Mouse (Mus musculus): ENCODE data around the gene Snd1. TPM values are rescaled to one million over a fixed set of nuclear protein-coding genes. Genes with fewer than 3 reads are reported as not detected.

Snd1 gene
- polyA plus RNA-seq, 1 experiment from 2014 or later = 113 TPM

DNA sequence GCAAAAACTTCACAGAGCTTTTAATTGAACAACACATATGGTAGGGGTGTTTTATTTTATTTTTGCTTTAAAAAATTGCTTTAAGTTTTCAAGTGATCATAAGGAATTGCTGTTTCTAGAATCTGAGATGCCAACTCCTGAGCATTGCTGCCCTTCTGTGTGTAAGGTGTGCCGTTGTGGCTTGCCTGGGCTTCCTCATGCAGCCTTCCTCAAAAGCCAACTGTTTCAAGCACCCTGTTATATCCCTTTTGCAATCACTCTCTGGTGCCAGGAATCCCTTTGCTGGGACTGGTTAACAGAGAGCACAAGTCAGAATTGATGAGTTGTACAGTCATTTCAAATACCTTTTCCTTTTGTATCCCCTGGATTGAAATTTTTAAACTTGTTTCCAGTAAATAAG lies 120.3 kb downstream of the Snd1 start:
- H3K4me1 ChIP-seq (ENCODE audit: control insufficient read depth, insufficient read depth, low read length) = no peaks in the 10 kb centered on the region
- H3K4me3 ChIP-seq (ENCODE audit: low read depth, low read length) = no peak overlapping the region
- H3K27ac ChIP-seq (ENCODE audit: low read length) = no peak overlapping the region
- no peaks in the 10 kb centered on the region for H3K36me3 ChIP-seq (ENCODE audit: control insufficient read depth, insufficient read depth, low read length)
- no peaks in the 10 kb centered on the region for H3K27me3 ChIP-seq (ENCODE audit: control insufficient read depth, insufficient read depth, low read length)
- H3K4me2 ChIP-seq (replicated peaks; ENCODE audit: low read depth, low read length) = no peak overlapping the region
- no peak overlapping the region for H3K9ac ChIP-seq (replicated peaks; ENCODE audit: low read depth, low read length)
- no peak for ATAC-seq (ENCODE audit: insufficient number of reproducible peaks, insufficient read depth, low FRiP score, low read depth)
- H3K9me3 ChIP-seq (ENCODE audit: control insufficient read depth, low read depth, low read length) = no peaks in the 10 kb centered on the region
- 72% methylated on average over 1 of the region's 1 CpGs for WGBS

DNA sequence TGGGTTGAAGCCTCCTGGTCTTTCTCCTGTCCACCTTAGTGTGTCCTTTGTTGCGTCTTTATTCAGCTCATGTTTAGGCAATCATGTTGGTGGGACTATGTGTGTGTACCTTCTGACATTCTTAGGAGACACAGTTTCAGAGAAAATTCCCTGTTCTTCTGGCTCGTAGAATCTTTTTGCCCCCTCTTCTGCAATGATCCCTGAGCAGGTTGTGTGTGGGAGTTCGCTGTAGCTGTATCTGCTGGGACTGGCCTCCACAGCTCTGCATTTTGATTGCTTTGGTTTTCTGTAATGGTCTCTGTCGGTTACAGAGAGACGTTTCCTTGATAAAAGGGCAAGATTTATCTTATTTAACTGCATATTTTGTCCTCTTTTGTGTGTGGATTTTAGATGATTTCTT lies 122.3 kb downstream of the Snd1 start:
- Histone ChIP-seq H3K27me3 (ENCODE audit: control insufficient read depth, insufficient read depth, low read length) (no peaks in the 10 kb centered on the region), H3K9me3 (ENCODE audit: control insufficient read depth, low read depth, low read length) (no peaks in the 10 kb centered on the region), H3K4me1 (ENCODE audit: control insufficient read depth, insufficient read depth, low read length) (no peaks in the 10 kb centered on the region), H3K36me3 (ENCODE audit: control insufficient read depth, insufficient read depth, low read length) (no peaks in the 10 kb centered on the region), H3K4me2 (replicated peaks; ENCODE audit: low read depth, low read length) (no peak overlapping the region), H3K4me3 (ENCODE audit: low read depth, low read length) (no peak overlapping the region), H3K9ac (replicated peaks; ENCODE audit: low read depth, low read length) (no peak overlapping the region), H3K27ac (ENCODE audit: low read length) (no peak overlapping the region)
- no peak for ATAC-seq (ENCODE audit: insufficient number of reproducible peaks, insufficient read depth, low FRiP score, low read depth)
- 85% methylated on average over 5 of the region's 5 CpGs for WGBS

DNA sequence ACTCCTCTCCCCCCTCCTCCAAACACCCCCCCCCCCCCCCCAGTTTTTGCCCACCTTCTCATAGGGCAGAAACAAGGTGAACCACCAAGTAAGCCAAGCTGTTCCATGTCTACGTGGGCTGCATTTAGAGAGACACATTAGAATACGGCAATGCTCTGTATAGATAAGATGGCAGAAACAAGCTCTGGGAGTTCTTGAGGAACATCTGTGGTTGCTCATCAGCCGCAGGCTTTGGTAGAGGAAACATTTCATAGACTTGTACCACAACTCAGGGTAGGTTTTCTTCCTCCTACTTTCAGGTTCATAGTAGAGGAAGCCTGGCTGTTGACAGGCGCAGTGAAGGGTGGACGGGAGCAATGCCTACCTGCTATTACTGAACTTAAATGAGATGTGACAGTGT lies 124.2 kb downstream of the Snd1 start:
- no peaks in the 10 kb centered on the region for H3K9me3 ChIP-seq (ENCODE audit: control insufficient read depth, low read depth, low read length)
- no peak overlapping the region for H3K9ac ChIP-seq (replicated peaks; ENCODE audit: low read depth, low read length)
- 81% methylated on average over 5 of the region's 5 CpGs for WGBS
- H3K4me2 ChIP-seq (replicated peaks; ENCODE audit: low read depth, low read length) = no peak overlapping the region
- H3K27me3 ChIP-seq (ENCODE audit: control insufficient read depth, insufficient read depth, low read length) = no peaks in the 10 kb centered on the region
- ATAC-seq (ENCODE audit: insufficient number of reproducible peaks, insufficient read depth, low FRiP score, low read depth) = no peak
- H3K4me1 ChIP-seq (ENCODE audit: control insufficient read depth, insufficient read depth, low read length) = no peaks in the 10 kb centered on the region
- H3K4me3 ChIP-seq (ENCODE audit: low read depth, low read length) = no peak overlapping the region
- H3K36me3 ChIP-seq (ENCODE audit: control insufficient read depth, insufficient read depth, low read length) = no peaks in the 10 kb centered on the region
- no peak overlapping the region for H3K27ac ChIP-seq (ENCODE audit: low read length)

DNA sequence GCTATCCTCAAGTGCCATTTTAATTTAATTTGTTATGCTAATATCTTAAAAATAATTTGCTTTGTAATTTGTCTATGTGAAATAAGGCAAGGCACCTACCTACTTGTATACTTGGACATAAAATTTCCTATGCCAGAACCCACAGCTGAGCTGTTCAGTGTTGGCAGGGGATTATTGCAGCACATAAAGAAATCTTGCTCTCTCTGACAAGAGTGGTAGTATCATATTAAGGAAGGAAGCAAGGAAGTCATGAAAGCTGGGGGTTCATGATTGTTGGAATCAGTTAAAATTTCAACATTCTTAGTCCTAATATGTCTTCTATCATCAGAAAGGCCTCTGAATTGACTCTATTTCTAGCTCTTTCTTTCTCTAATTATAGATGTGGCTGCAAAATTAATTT lies 125.5 kb downstream of the Snd1 start:
- no peak overlapping the region for H3K9ac ChIP-seq (replicated peaks; ENCODE audit: low read depth, low read length)
- H3K4me2 ChIP-seq (replicated peaks; ENCODE audit: low read depth, low read length) = no peak overlapping the region
- no peaks in the 10 kb centered on the region for H3K4me1 ChIP-seq (ENCODE audit: control insufficient read depth, insufficient read depth, low read length)
- no peaks in the 10 kb centered on the region for H3K9me3 ChIP-seq (ENCODE audit: control insufficient read depth, low read depth, low read length)
- no peaks in the 10 kb centered on the region for H3K27me3 ChIP-seq (ENCODE audit: control insufficient read depth, insufficient read depth, low read length)
- ATAC-seq (ENCODE audit: insufficient number of reproducible peaks, insufficient read depth, low FRiP score, low read depth) = no peak
- H3K36me3 ChIP-seq (ENCODE audit: control insufficient read depth, insufficient read depth, low read length) = no peaks in the 10 kb centered on the region
- no peak overlapping the region for H3K4me3 ChIP-seq (ENCODE audit: low read depth, low read length)
- no peak overlapping the region for H3K27ac ChIP-seq (ENCODE audit: low read length)

DNA sequence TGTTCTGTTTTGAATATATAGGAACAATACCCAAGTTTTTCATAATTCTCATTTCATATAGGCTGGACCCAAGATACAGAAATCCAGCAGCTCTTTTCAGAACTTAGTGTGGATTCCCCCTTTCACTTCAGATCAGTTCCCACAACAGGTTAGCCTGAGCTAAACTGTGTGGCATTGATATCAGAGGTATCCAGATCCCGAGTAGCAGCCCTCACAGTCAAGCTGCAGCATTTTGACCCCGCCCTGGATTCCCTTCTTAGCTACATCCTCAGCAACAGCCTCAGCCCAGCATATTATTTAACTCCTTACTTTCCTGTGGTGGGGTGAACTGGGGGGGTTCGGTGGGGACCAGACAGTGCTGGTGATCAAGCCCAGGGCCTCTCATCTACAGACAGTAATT lies 128.5 kb downstream of the Snd1 start:
- no peak overlapping the region for H3K4me2 ChIP-seq (replicated peaks; ENCODE audit: low read depth, low read length)
- 61% methylated on average over 3 of the region's 3 CpGs for WGBS
- ATAC-seq (ENCODE audit: insufficient number of reproducible peaks, insufficient read depth, low FRiP score, low read depth) = no peak
- no peaks in the 10 kb centered on the region for H3K4me1 ChIP-seq (ENCODE audit: control insufficient read depth, insufficient read depth, low read length)
- no peaks in the 10 kb centered on the region for H3K27me3 ChIP-seq (ENCODE audit: control insufficient read depth, insufficient read depth, low read length)
- no peak overlapping the region for H3K9ac ChIP-seq (replicated peaks; ENCODE audit: low read depth, low read length)
- no peaks in the 10 kb centered on the region for H3K36me3 ChIP-seq (ENCODE audit: control insufficient read depth, insufficient read depth, low read length)
- H3K27ac ChIP-seq (ENCODE audit: low read length) = no peak overlapping the region
- no peaks in the 10 kb centered on the region for H3K9me3 ChIP-seq (ENCODE audit: control insufficient read depth, low read depth, low read length)
- no peak overlapping the region for H3K4me3 ChIP-seq (ENCODE audit: low read depth, low read length)

DNA sequence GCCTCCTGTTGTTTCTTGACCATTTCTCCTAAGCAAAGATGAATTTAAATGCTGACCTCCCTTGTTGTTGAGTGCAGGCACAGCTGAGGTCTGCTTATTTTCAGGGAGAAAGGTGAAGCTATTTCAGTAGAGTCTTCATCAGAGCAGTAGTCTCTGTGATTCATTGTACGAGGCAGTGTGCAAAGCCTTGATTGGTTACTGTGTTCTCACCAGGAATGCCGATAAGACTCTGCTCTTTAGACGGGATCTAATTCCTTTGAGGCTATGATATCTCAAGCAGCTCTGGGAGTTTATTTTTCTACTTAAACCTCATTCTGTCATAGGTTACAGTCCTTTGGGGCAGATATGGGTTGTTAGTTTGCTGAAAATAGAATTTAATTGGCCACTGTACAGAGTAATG lies 128.9 kb downstream of the Snd1 start:
- H3K4me2 ChIP-seq (replicated peaks; ENCODE audit: low read depth, low read length) = no peak overlapping the region
- 37% methylated on average over 3 of the region's 3 CpGs for WGBS
- H3K27ac ChIP-seq (ENCODE audit: low read length) = no peak overlapping the region
- no peak overlapping the region for H3K9ac ChIP-seq (replicated peaks; ENCODE audit: low read depth, low read length)
- no peaks in the 10 kb centered on the region for H3K9me3 ChIP-seq (ENCODE audit: control insufficient read depth, low read depth, low read length)
- no peaks in the 10 kb centered on the region for H3K4me1 ChIP-seq (ENCODE audit: control insufficient read depth, insufficient read depth, low read length)
- ATAC-seq (ENCODE audit: insufficient number of reproducible peaks, insufficient read depth, low FRiP score, low read depth) = no peak
- H3K36me3 ChIP-seq (ENCODE audit: control insufficient read depth, insufficient read depth, low read length) = no peaks in the 10 kb centered on the region
- no peak overlapping the region for H3K4me3 ChIP-seq (ENCODE audit: low read depth, low read length)
- H3K27me3 ChIP-seq (ENCODE audit: control insufficient read depth, insufficient read depth, low read length) = no peaks in the 10 kb centered on the region

DNA sequence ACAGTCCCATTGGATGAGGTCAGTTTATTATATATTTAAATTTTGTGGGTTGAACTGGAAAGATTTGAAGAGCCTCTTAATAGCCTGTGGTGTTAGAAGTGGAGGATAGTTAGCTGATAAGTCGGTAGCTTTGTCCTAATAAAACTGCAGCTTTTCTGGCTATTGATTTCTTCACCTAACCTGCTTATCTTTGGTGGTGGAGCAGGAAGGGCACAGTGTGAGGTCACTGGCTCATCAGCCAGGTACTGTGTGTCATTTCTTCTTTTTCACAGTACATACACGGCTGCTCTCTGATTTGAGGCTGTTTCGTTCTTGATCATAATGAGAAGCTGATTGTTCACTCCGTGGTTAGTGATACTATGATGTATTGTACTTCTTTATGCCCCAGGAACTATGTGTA lies 134.4 kb downstream of the Snd1 start:
- WGBS = 74% methylated on average over 4 of the region's 4 CpGs
- no peak overlapping the region for H3K4me2 ChIP-seq (replicated peaks; ENCODE audit: low read depth, low read length)
- no peak for ATAC-seq (ENCODE audit: insufficient number of reproducible peaks, insufficient read depth, low FRiP score, low read depth)
- H3K9ac ChIP-seq (replicated peaks; ENCODE audit: low read depth, low read length) = no peak overlapping the region
- no peaks in the 10 kb centered on the region for H3K36me3 ChIP-seq (ENCODE audit: control insufficient read depth, insufficient read depth, low read length)
- H3K27me3 ChIP-seq (ENCODE audit: control insufficient read depth, insufficient read depth, low read length) = no peaks in the 10 kb centered on the region
- peaks cover 4% of the 10 kb centered on the region; the same call in 1 of the 2 replicates for H3K4me1 ChIP-seq (ENCODE audit: control insufficient read depth, insufficient read depth, low read length)
- no peak overlapping the region for H3K4me3 ChIP-seq (ENCODE audit: low read depth, low read length)
- H3K27ac ChIP-seq (ENCODE audit: low read length) = no peak overlapping the region
- H3K9me3 ChIP-seq (ENCODE audit: control insufficient read depth, low read depth, low read length) = no peaks in the 10 kb centered on the region

DNA sequence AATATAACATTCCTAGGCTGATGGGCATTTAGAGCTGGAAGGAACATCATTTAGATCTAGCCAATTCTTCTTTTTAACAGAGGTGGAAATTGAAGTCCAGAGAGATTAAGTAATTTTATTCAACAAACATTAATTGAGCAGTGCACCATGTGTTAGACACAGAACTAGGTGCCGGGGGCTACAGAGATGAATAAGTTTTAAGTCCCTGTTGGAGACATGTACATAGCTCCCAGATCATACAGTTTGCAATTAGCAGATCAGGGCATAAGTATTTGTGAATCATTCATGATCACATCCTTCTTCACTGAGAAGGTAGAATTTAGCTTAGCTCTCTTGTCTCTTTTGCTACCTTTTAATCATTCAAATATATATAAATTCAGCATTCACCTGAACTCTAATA lies 135.2 kb downstream of the Snd1 start:
- 97% methylated on average over 1 of the region's 1 CpGs for WGBS
- no peaks in the 10 kb centered on the region for H3K36me3 ChIP-seq (ENCODE audit: control insufficient read depth, insufficient read depth, low read length)
- ATAC-seq (ENCODE audit: insufficient number of reproducible peaks, insufficient read depth, low FRiP score, low read depth) = no peak

DNA sequence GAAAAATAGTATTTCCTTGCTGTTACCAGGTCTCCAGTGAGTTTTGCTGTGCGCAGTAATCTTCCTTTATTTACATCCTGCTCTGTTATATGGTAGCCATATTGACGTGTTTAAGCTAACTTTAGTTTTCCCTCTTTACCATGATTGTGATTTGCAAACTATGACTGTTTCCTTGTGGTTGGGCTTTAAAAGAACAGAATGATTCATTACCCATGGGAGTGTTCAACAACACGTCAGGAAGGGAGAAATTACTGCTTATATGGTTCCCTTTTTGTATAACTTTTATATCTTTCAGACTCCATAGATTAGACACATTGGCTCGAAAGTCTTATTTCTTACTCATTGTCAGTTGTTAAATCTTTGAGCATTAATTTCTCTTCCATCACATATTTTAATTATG lies 138.5 kb downstream of the Snd1 start:
- Histone ChIP-seq H3K27me3 (ENCODE audit: control insufficient read depth, insufficient read depth, low read length) (no peaks in the 10 kb centered on the region), H3K36me3 (ENCODE audit: control insufficient read depth, insufficient read depth, low read length) (no peaks in the 10 kb centered on the region), H3K27ac (ENCODE audit: low read length) (no peak overlapping the region), H3K4me1 (ENCODE audit: control insufficient read depth, insufficient read depth, low read length) (peaks cover 12% of the 10 kb centered on the region), H3K4me2 (replicated peaks; ENCODE audit: low read depth, low read length) (no peak overlapping the region), H3K9me3 (ENCODE audit: control insufficient read depth, low read depth, low read length) (no peaks in the 10 kb centered on the region), H3K4me3 (ENCODE audit: low read depth, low read length) (no peak overlapping the region), H3K9ac (replicated peaks; ENCODE audit: low read depth, low read length) (no peak overlapping the region)
- 63% methylated on average over 4 of the region's 4 CpGs for WGBS
- ATAC-seq (ENCODE audit: insufficient number of reproducible peaks, insufficient read depth, low FRiP score, low read depth) = no peak

More for the DNA sequence above, 135.2 kb downstream of the Snd1 start:
- Histone ChIP-seq H3K9ac (replicated peaks; ENCODE audit: low read depth, low read length) (no peak overlapping the region), H3K4me3 (ENCODE audit: low read depth, low read length) (no peak overlapping the region), H3K27ac (ENCODE audit: low read length) (no peak overlapping the region), H3K4me1 (ENCODE audit: control insufficient read depth, insufficient read depth, low read length) (peaks cover 4% of the 10 kb centered on the region; the same call in 1 of the 2 replicates), H3K27me3 (ENCODE audit: control insufficient read depth, insufficient read depth, low read length) (no peaks in the 10 kb centered on the region), H3K9me3 (ENCODE audit: control insufficient read depth, low read depth, low read length) (no peaks in the 10 kb centered on the region), H3K4me2 (replicated peaks; ENCODE audit: low read depth, low read length) (no peak overlapping the region)
